Mouse (Mus musculus): ENCODE results near the gene Chrnd.
A peak's percentile ranks its signal among the peaks of the same experiment; 100 is the strongest.

The Chrnd gene

GRCm38 (mm10) chr1:87239056-87239455 lies 48.6 kb downstream of the Chrnd start:
- no peak for DNase-seq

- DNase-seq: no peak
Measured at GRCm38 (mm10) chr1:87243021-87243420, 52.6 kb downstream of the Chrnd start.

GRCm38 (mm10) chr1:87245430-87245829 lies 55.0 kb downstream of the Chrnd start:
- no peak for DNase-seq

GRCm38 (mm10) chr1:87245929-87246815 lies 55.8 kb downstream of the Chrnd start:
- DNase-seq: peak; percentile 77
